Mouse (Mus musculus): ENCODE results near the gene Rnf187.

GRCm38 (mm10) chr11:58883756-58884155 is 55.0 kb downstream of the Rnf187 start:
- TF ChIP-seq CTCF (IDR thresholded peaks at IDR 0.05; ENCODE audit: control insufficient read depth, insufficient read depth, insufficient read length) (no peak), CEBPB (IDR thresholded peaks at IDR 0.05; ENCODE audit: low read depth) (no peak), MYOD1 (IDR thresholded peaks at IDR 0.05; ENCODE audit: control insufficient read depth, insufficient read length, low read depth) (no peak), MYOG (IDR thresholded peaks at IDR 0.05; ENCODE audit: control insufficient read depth, extremely low read depth, insufficient read length) (no peak)

All from C2C12 (cell line).